Mouse (Mus musculus) erythroblast, embryonic 14.5 days (primary cell): ENCODE results near the gene Slc35g1.
"Not testable (repeated sequence)": the region's sequence is repeated elsewhere in the genome, so short reads cannot be mapped to it uniquely, and the experiment has no call there.

Source experiments
- GATA1 ChIP-seq: IDR thresholded peaks from 2 replicates; pipeline ENCODE4 v1.6.1; 2012; ENCODE audit warnings: low read length, inconsistent platforms, mixed read lengths
- TAL1 ChIP-seq: IDR thresholded peaks from 3 replicates; pipeline ENCODE4 v1.6.1; 2012; ENCODE audit warnings: low read length, inconsistent platforms, mixed read lengths

DNA sequence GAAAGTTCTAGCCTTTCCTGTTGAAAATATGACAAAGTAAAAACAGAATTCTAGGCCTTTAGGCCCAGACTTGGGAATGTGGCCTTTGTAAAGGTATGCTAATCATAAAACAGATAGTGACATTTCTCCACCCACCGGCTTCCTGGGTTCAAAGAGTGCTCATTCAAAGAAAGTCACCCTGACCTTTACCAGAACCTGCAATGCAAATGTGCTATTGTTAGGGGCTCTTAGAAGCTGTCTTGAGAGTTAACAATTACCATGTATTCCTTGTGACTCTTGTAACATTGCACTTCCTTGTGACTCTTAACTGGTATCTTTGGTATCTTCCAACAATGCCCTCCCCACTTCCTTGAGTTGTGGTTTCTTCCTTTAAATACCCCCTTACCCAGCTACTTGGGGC lies 8.8 kb upstream of the Slc35g1 start:
- not testable (repeated sequence) for TF ChIP-seq GATA1, TAL1
